Mouse (Mus musculus) embryonic facial prominence, embryonic 14.5 days (tissue): ENCODE results near the gene Lbr. TPM values are rescaled to one million over a fixed set of nuclear protein-coding genes. Genes with fewer than 3 reads are reported as not detected.

Experiments used
- ATAC-seq: fragments of 200-750 bp; cut with Nextera tagmentation; 2 replicates; pipeline ENCODE4 v1.8.0; 2017; ENCODE audit warnings: low read depth, moderate number of reproducible peaks, moderate TSS enrichment
- DNase-seq: peaks from one replicate; pipeline ENCODE4 v3.0.0-alpha.2; 2015; ENCODE audit warnings: low spot score
- H3K27ac ChIP-seq: fragments of 300-500 bp; sonication (generic); replicated peaks from 2 replicates; pipeline ENCODE4 v1.5.1; 2014; ENCODE audit warnings: low read depth, mild to moderate bottlenecking, low read length, moderate library complexity
- H3K27me3 ChIP-seq: fragments of 300-500 bp; sonication (generic); replicated peaks from 2 replicates; pipeline ENCODE4 v1.6.1; 2014; ENCODE audit warnings: low read length; ENCODE audit not compliant: control insufficient read depth, insufficient read depth
- H3K36me3 ChIP-seq: fragments of 300-500 bp; sonication (generic); 2 replicates; pipeline ENCODE4 v1.6.1; 2014; ENCODE audit warnings: low read length, mixed read lengths; ENCODE audit not compliant: control insufficient read depth, insufficient read depth
- H3K4me1 ChIP-seq: fragments of 300-500 bp; sonication (generic); 2 replicates; pipeline ENCODE4 v1.6.1; 2014; ENCODE audit warnings: antibody characterized with exemption, low read length; ENCODE audit not compliant: control insufficient read depth, insufficient read depth
- H3K4me2 ChIP-seq: fragments of 300-500 bp; sonication (generic); 2 replicates; pipeline ENCODE4 v1.6.1; 2014; ENCODE audit warnings: low read depth, mild to moderate bottlenecking, low read length, moderate library complexity, mixed read lengths
- H3K4me3 ChIP-seq: fragments of 300-500 bp; sonication (generic); 2 replicates; pipeline ENCODE4 v1.5.1; 2014; ENCODE audit warnings: low read depth, mild to moderate bottlenecking, low read length
- H3K9ac ChIP-seq: fragments of 300-500 bp; sonication (generic); 2 replicates; pipeline ENCODE4 v1.6.1; 2014; ENCODE audit warnings: low read depth, mild to moderate bottlenecking, low read length, moderate library complexity, mixed read lengths
- H3K9me3 ChIP-seq: fragments of 300-500 bp; sonication (generic); 2 replicates; pipeline ENCODE4 v1.6.1; 2016; ENCODE audit warnings: low read length; ENCODE audit not compliant: control insufficient read depth
- WGBS: fragments of 180-500 bp; shearing (Covaris S2); extraction: QIAGEN DNeasy Blood & Tissue Kit; methylation state at CpG from one replicate; pipeline ENCODE4 v1.1.7; 2014; 5-methylcytosine and 5-hydroxymethylcytosine counted together
- polyA plus RNA-seq: library from polyadenylated mRNA; unstranded; fragments of >200 nt; fragmentation: Nextera tagmentation; extraction: Ambion mirVana; gene quantifications from 2 replicates; pipeline ENCODE4 v1.2.1, GENCODE M21; 2014

The Lbr gene
- polyA plus RNA-seq, 1 experiment from 2014 or later: 98.1 TPM

GRCm38 (mm10) chr1:181833143-181833542 lies 9.7 kb downstream of the Lbr start:
- ATAC-seq: no peak
- Histone ChIP-seq H3K27ac (no peak overlapping the region), H3K4me2 (no peak overlapping the region), H3K36me3 (peaks cover 84% of the 10 kb centered on the region), H3K27me3 (no peaks in the 10 kb centered on the region), H3K4me3 (no peak overlapping the region), H3K4me1 (no peaks in the 10 kb centered on the region), H3K9ac (no peak overlapping the region), H3K9me3 (no peaks in the 10 kb centered on the region)
- no peak for DNase-seq
- WGBS: 84% methylated on average over 6 of the region's 6 CpGs

DNA sequence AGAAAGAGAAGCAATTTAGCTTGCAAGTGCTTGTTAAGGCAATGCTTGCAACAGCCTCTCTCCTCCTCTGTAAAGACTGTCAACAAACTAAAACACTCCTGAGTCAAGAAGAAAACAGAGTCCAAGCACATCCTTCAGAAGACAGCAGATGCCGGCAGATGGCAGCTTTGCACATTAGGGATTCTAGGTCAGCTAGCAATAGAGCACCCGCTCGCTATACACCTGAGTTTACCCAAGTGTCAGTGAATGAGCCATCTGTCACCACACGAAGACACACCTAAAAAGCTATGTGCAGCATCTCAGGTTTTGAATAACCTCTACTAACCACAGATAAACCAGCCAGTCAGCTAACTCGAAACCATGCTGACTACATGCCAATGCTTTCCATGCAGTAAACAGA lies 10.1 kb downstream of the Lbr start:
- Histone ChIP-seq H3K4me2 (no peak overlapping the region), H3K36me3 (peaks cover 88% of the 10 kb centered on the region), H3K9ac (no peak overlapping the region), H3K4me1 (no peaks in the 10 kb centered on the region), H3K9me3 (no peaks in the 10 kb centered on the region), H3K27ac (no peak overlapping the region), H3K4me3 (no peak overlapping the region), H3K27me3 (no peaks in the 10 kb centered on the region)
- ATAC-seq: no peak
- DNase-seq: no peak
- WGBS: 87% methylated on average over 5 of the region's 5 CpGs

GRCm38 (mm10) chr1:181828365-181828764 lies 14.5 kb downstream of the Lbr start:
- Histone ChIP-seq H3K36me3 (peaks cover 94% of the 10 kb centered on the region), H3K27me3 (no peaks in the 10 kb centered on the region), H3K9me3 (no peaks in the 10 kb centered on the region), H3K27ac (no peak overlapping the region), H3K4me3 (no peak overlapping the region), H3K4me2 (no peak overlapping the region), H3K4me1 (no peaks in the 10 kb centered on the region), H3K9ac (no peak overlapping the region)
- WGBS: 94% methylated on average over 5 of the region's 5 CpGs
- no peak for ATAC-seq
- no peak for DNase-seq

GRCm38 (mm10) chr1:181826716-181827115 lies 16.1 kb downstream of the Lbr start:
- Histone ChIP-seq H3K4me2 (no peak overlapping the region), H3K9me3 (no peaks in the 10 kb centered on the region), H3K27ac (no peak overlapping the region), H3K9ac (no peak overlapping the region), H3K4me3 (no peak overlapping the region), H3K27me3 (no peaks in the 10 kb centered on the region), H3K36me3 (peaks cover 96% of the 10 kb centered on the region), H3K4me1 (no peaks in the 10 kb centered on the region)
- ATAC-seq (no peak), DNase-seq (no peak)
- 88% methylated on average over 7 of the region's 7 CpGs for WGBS

GRCm38 (mm10) chr1:181811481-181812223 lies 31.2 kb downstream of the Lbr start:
- H3K4me3 ChIP-seq: no peak overlapping the region
- ATAC-seq (no peak), DNase-seq (no peak)
- no peaks in the 10 kb centered on the region for H3K4me1 ChIP-seq
- H3K36me3 ChIP-seq: peaks cover 26% of the 10 kb centered on the region
- H3K9ac ChIP-seq: no peak overlapping the region
- H3K4me2 ChIP-seq: no peak overlapping the region
- H3K9me3 ChIP-seq: no peaks in the 10 kb centered on the region
- H3K27me3 ChIP-seq: no peaks in the 10 kb centered on the region
- 80% methylated on average over 18 of the region's 18 CpGs for WGBS
- H3K27ac ChIP-seq: no peak overlapping the region

- no peaks in the 10 kb centered on the region for H3K4me1 ChIP-seq
- H3K36me3 ChIP-seq: no peaks in the 10 kb centered on the region
- no peak overlapping the region for H3K9ac ChIP-seq
- H3K4me3 ChIP-seq: no peak overlapping the region
- H3K4me2 ChIP-seq: no peak overlapping the region
- H3K27ac ChIP-seq: no peak overlapping the region
- DNase-seq (no peak), ATAC-seq (no peak)
- 84% methylated on average over 4 of the region's 4 CpGs for WGBS
- H3K9me3 ChIP-seq: no peaks in the 10 kb centered on the region
- H3K27me3 ChIP-seq: no peaks in the 10 kb centered on the region
These were observed 42.2 kb downstream of the Lbr start for GRCm38 (mm10) chr1:181800667-181801066.

DNA sequence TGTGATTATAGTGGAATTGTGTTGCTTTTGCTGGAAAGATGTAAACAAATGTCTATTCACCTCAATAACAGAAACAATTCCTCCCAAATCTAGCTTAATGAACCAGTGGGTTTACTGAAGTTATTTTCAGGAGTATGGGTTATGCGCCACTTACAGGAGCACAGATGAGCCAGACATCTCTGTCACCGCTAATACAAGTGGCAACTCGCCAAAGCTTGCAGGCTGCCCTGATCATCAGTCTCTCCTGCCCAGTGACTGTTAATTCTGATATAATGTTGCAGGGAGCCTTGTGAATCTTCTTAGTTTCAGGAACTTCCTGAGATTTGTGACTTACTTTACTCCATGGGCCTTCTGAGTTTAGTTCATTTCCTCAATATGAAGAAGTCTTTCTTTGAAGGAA lies 42.9 kb downstream of the Lbr start:
- no peaks in the 10 kb centered on the region for H3K4me1 ChIP-seq
- H3K27ac ChIP-seq: no peak overlapping the region
- ATAC-seq (no peak), DNase-seq (no peak)
- no peak overlapping the region for H3K9ac ChIP-seq
- H3K9me3 ChIP-seq: no peaks in the 10 kb centered on the region
- H3K27me3 ChIP-seq: no peaks in the 10 kb centered on the region
- no peak overlapping the region for H3K4me3 ChIP-seq
- WGBS: 89% methylated on average over 3 of the region's 3 CpGs
- no peak overlapping the region for H3K4me2 ChIP-seq
- H3K36me3 ChIP-seq: no peaks in the 10 kb centered on the region

GRCm38 (mm10) chr1:181793541-181793940 lies 49.3 kb downstream of the Lbr start:
- Histone ChIP-seq H3K9me3 (no peaks in the 10 kb centered on the region), H3K9ac (no peak overlapping the region), H3K27me3 (no peaks in the 10 kb centered on the region), H3K4me2 (no peak overlapping the region), H3K27ac (0 out of 2 replicates have a peak overlapping the region, but pooled peaks have one; percentile 2), H3K4me3 (no peak overlapping the region), H3K36me3 (no peaks in the 10 kb centered on the region), H3K4me1 (peaks cover 6% of the 10 kb centered on the region; the same call in 1 of the 2 replicates)
- ATAC-seq: peak; percentile 79
- peak; percentile 88 for DNase-seq
- WGBS: 25% methylated on average over 2 of the region's 2 CpGs

DNA sequence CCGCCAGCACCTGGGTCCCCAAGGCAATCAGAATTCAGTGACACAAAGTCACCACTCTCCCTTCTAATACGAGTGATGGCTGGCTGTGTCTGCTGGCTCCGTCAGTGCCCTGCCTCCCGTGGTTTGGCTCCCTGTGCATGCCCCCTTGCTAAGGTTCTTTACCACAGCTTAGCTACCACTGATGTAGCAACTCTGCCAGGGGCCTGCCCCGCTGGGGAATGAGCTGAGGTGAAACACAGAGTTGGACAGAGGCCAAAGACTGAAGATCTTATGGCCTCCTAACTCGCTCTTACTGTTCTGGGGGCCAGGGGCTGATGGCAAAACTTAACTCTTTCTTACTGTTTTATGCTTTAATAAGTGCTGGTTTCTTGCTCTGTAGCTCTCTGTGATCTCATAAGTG lies 52.9 kb downstream of the Lbr start:
- no peak overlapping the region for H3K4me2 ChIP-seq
- H3K4me3 ChIP-seq: no peak overlapping the region
- 0 out of 2 replicates have a peak, but pooled peaks cover 5% of the 10 kb centered on the region for H3K9me3 ChIP-seq
- 37% methylated on average over 6 of the region's 6 CpGs for WGBS
- no peak overlapping the region for H3K27ac ChIP-seq
- ATAC-seq (no peak), DNase-seq (peak; percentile 74)
- H3K36me3 ChIP-seq: no peaks in the 10 kb centered on the region
- no peaks in the 10 kb centered on the region for H3K27me3 ChIP-seq
- 0 out of 2 replicates have a peak overlapping the region, but pooled peaks have one; percentile 25 for H3K9ac ChIP-seq
- H3K4me1 ChIP-seq: peaks cover 6% of the 10 kb centered on the region; the same call in 1 of the 2 replicates
